Mouse (Mus musculus): ENCODE data around the gene Slk. TPM values are rescaled to one million over a fixed set of nuclear protein-coding genes. Genes with fewer than 3 reads are reported as not detected.

Gene Slk
- polyA plus RNA-seq, 1 experiment from 2014 or later, result 14.3 TPM

DNA sequence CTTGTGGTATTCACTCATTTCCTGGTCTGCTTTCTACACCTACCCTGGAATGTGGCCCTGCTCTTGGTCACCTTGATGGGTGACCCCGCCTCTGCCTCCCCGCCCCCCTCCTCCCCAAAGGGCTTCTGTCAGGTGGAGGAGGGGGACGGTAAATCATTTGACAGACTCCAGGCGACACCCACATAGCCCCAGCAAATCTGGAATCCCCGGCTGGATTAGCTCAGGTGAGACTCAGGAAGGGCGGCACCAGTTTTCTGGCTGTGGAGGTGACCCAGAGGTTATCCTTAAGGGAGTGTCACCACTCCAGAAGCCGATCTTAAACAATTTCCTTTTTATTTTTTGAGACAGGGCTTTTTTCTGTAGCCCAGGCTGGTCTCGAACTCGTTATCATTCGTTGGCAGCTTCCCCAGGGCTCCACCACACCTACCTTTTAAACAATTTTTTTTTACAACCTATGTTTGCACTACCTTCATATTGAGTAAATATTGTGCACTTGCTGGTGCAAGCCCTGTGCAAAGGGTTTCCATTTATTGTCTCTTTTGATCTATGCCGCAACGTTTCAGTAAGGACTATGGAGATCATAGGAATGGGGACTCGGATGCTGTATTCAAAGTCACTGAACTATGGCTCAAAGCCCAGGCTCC is 775 bp upstream of the Slk start:
- no peaks in the 10 kb centered on the region for H3K36me3 ChIP-seq (replicated peaks; ENCODE audit: control insufficient read depth, insufficient read depth, low read depth, low read length)
- H3K4me1 ChIP-seq (ENCODE audit: control insufficient read depth, insufficient read depth, low read length), result no peaks in the 10 kb centered on the region
- H3K27ac ChIP-seq (replicated peaks; ENCODE audit: low read depth, low read length), result peak overlapping the region; percentile 91; the same call in 1 of the 2 replicates
- H3K9me3 ChIP-seq (replicated peaks; ENCODE audit: control insufficient read depth, low read length), result no peaks in the 10 kb centered on the region
- DNase-seq (ENCODE audit: low spot score) (no peak), ATAC-seq (replicated peaks; ENCODE audit: insufficient number of reproducible peaks, low FRiP score, low TSS enrichment, low read depth) (peak; percentile 2; the same call in 1 of the 2 replicates)
- H3K4me3 ChIP-seq (ENCODE audit: low read depth, low read length), result peak overlapping the region; percentile 88
- peak overlapping the region; percentile 66 for H3K4me2 ChIP-seq (ENCODE audit: low read depth, low read length)
- peak overlapping the region; percentile 92 for H3K9ac ChIP-seq (replicated peaks; ENCODE audit: low read length)
- WGBS, result 10% methylated on average over 13 of the region's 13 CpGs
- no peaks in the 10 kb centered on the region for H3K27me3 ChIP-seq (ENCODE audit: control insufficient read depth, insufficient read depth, low read length)

DNA sequence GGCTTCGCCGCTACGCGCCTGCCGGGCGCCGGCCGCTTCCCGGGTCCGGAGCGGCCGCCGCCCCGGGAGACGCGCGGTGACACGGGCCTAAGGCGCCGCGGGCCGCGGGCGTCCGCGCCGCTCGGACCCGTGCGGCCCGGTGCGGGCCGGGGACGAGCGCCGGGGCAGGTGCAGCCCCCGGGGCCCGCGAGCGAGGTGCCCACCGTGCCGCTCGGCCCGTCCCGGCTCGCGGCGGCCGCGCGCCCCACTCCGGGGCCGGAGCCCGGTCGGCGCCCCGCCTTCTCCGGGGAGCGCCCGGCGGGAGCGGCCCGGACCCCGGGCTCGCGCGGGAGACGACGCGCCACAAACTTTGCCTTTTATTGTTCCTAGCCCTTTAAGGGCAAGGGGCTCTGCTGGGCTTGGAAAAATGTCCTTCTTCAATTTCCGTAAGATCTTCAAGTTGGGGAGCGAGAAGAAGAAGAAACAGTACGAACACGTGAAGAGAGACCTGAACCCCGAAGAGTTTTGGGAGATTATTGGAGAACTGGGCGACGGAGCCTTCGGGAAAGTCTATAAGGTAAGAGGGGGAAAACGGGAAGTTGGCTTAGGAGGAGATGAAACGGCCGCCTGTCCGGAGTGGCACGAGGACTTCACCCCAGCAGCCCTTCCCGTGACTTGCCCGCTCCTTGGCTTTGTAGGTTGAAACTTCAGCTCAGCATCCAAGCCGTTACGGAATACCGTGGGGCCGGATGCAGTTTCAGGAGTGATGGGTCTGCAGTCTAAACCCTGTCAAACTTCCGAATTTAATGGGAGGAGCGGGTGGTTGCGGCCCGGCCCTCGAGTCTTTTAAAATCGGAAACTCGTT is 532 bp downstream of the Slk start:
- H3K36me3 ChIP-seq (replicated peaks; ENCODE audit: control insufficient read depth, insufficient read depth, low read depth, low read length), result no peaks in the 10 kb centered on the region
- DNase-seq (ENCODE audit: low spot score), result peak; percentile 44
- peak overlapping the region; percentile 88 for H3K4me3 ChIP-seq (ENCODE audit: low read depth, low read length)
- H3K27me3 ChIP-seq (ENCODE audit: control insufficient read depth, insufficient read depth, low read length), result no peaks in the 10 kb centered on the region
- ATAC-seq (replicated peaks; ENCODE audit: insufficient number of reproducible peaks, low FRiP score, low TSS enrichment, low read depth), result peak; percentile 72
- no peaks in the 10 kb centered on the region for H3K4me1 ChIP-seq (ENCODE audit: control insufficient read depth, insufficient read depth, low read length)
- peak overlapping the region; percentile 66 for H3K4me2 ChIP-seq (ENCODE audit: low read depth, low read length)
- H3K9ac ChIP-seq (replicated peaks; ENCODE audit: low read length), result peak overlapping the region; percentile 92
- under 1% methylated on average over 66 of the region's 96 CpGs for WGBS
- H3K27ac ChIP-seq (replicated peaks; ENCODE audit: low read depth, low read length), result peak overlapping the region; percentile 91
- no peaks in the 10 kb centered on the region for H3K9me3 ChIP-seq (replicated peaks; ENCODE audit: control insufficient read depth, low read length)

DNA sequence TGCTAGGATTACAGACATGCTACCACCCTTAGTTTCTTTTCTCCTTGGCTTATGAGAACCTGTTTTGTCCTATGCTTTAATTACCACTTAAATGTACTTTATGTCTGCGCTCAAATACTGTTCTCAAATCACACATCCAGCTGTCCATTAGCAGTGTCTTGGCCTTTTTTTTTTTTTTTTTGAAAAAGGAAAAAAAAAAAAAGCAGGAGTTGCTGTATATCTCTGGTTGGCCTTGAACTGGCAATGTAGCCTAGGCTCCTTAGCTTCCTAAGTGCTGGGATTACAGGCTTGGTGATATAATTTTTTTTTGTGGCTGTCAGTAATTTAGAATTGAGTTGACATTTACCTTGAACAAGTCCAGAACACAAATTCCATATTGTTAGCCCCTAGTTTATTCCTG is 6.3 kb downstream of the Slk start:
- 78% methylated on average over 1 of the region's 1 CpGs for WGBS
- no peaks in the 10 kb centered on the region; the same call in 1 of the 2 replicates for H3K4me1 ChIP-seq (ENCODE audit: control insufficient read depth, insufficient read depth, low read length)
- ATAC-seq (replicated peaks; ENCODE audit: insufficient number of reproducible peaks, low FRiP score, low TSS enrichment, low read depth), result no peak

DNA sequence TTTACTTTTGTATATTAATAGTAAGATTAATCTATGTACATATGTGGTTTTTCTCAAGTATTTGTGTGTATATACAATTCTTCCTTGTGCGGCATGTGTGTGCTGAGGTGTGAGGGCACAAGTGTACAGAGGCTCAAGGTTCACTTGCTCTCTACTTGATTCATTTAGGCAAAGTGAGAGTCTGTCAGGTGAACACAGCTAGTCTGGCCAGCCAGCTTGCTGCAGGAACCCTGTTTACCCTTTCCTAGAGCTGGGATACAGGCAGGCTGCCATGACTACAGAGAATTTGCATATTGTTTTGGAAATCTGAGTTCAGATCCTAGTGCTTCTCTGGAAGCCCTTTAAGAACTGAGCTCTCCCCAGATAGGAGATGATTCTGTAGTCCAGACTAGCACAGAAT is 7.5 kb downstream of the Slk start:
- 93% methylated on average over 1 of the region's 1 CpGs for WGBS
- DNase-seq (ENCODE audit: low spot score) (no peak), ATAC-seq (replicated peaks; ENCODE audit: insufficient number of reproducible peaks, low FRiP score, low TSS enrichment, low read depth) (no peak)

More for the DNA sequence above, 6.3 kb downstream of the Slk start:
- Histone ChIP-seq H3K36me3 (replicated peaks; ENCODE audit: control insufficient read depth, insufficient read depth, low read depth, low read length) (no peaks in the 10 kb centered on the region), H3K27me3 (ENCODE audit: control insufficient read depth, insufficient read depth, low read length) (no peaks in the 10 kb centered on the region), H3K4me2 (ENCODE audit: low read depth, low read length) (no peak overlapping the region), H3K9ac (replicated peaks; ENCODE audit: low read length) (no peak overlapping the region), H3K9me3 (replicated peaks; ENCODE audit: control insufficient read depth, low read length) (no peaks in the 10 kb centered on the region), H3K4me3 (ENCODE audit: low read depth, low read length) (no peak overlapping the region), H3K27ac (replicated peaks; ENCODE audit: low read depth, low read length) (no peak overlapping the region)
- no peak for DNase-seq (ENCODE audit: low spot score)

DNA sequence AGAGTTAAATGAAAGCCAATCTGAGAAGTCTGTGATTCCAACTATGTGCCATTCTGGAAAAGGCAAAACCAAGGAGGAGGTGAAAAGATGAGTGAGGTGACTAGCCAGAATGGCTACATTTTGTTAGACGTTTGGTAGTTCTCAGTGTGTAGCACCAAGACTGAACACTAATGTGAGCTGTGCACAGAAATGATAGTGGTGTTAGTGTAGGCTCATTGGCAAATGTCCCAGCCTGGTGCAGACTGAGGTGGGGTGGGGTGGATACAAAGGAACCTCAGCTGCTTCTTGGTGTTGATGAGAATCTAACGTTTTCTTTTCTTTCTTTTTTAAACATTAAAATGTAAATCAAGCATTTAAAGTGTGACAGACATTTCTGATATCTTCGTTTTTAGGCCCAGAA is 29.0 kb downstream of the Slk start:
- H3K36me3 ChIP-seq (replicated peaks; ENCODE audit: control insufficient read depth, insufficient read depth, low read depth, low read length), result no peaks in the 10 kb centered on the region; the same call in 1 of the 2 replicates

More for the DNA sequence above, 7.5 kb downstream of the Slk start:
- H3K4me1 ChIP-seq (ENCODE audit: control insufficient read depth, insufficient read depth, low read length), result no peaks in the 10 kb centered on the region; the same call in 1 of the 2 replicates
- no peak overlapping the region for H3K4me2 ChIP-seq (ENCODE audit: low read depth, low read length)
- H3K36me3 ChIP-seq (replicated peaks; ENCODE audit: control insufficient read depth, insufficient read depth, low read depth, low read length), result no peaks in the 10 kb centered on the region
- no peaks in the 10 kb centered on the region for H3K27me3 ChIP-seq (ENCODE audit: control insufficient read depth, insufficient read depth, low read length)
- H3K27ac ChIP-seq (replicated peaks; ENCODE audit: low read depth, low read length), result no peak overlapping the region
- no peak overlapping the region for H3K9ac ChIP-seq (replicated peaks; ENCODE audit: low read length)
- no peak overlapping the region for H3K4me3 ChIP-seq (ENCODE audit: low read depth, low read length)
- H3K9me3 ChIP-seq (replicated peaks; ENCODE audit: control insufficient read depth, low read length), result no peaks in the 10 kb centered on the region

DNA sequence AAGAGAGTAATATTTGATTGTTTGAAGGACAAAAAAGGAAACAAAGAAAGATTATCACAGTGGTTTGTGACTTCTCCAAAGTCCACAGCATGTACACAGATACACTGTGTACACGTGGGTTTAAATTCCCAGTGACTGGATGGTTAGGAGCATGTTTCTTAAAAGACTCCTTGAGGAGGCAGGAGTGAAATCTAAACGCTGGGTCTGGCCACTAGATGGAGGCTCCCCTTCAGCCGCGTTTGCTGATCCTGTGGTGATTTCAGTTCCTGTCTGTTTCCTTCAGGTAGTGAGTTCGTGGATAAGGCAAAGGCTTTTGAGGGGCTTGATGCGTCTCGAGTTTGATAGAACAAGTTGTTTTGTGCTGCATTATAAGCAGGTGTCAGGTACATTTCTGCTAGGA is 34.0 kb downstream of the Slk start:
- Histone ChIP-seq H3K27ac (replicated peaks; ENCODE audit: low read depth, low read length) (no peak overlapping the region), H3K9me3 (replicated peaks; ENCODE audit: control insufficient read depth, low read length) (no peaks in the 10 kb centered on the region), H3K4me2 (ENCODE audit: low read depth, low read length) (no peak overlapping the region), H3K4me1 (ENCODE audit: control insufficient read depth, insufficient read depth, low read length) (no peaks in the 10 kb centered on the region), H3K27me3 (ENCODE audit: control insufficient read depth, insufficient read depth, low read length) (no peaks in the 10 kb centered on the region), H3K9ac (replicated peaks; ENCODE audit: low read length) (no peak overlapping the region), H3K4me3 (ENCODE audit: low read depth, low read length) (no peak overlapping the region), H3K36me3 (replicated peaks; ENCODE audit: control insufficient read depth, insufficient read depth, low read depth, low read length) (no peaks in the 10 kb centered on the region; the same call in none of the 2 replicates)
- ATAC-seq (replicated peaks; ENCODE audit: insufficient number of reproducible peaks, low FRiP score, low TSS enrichment, low read depth) (no peak), DNase-seq (ENCODE audit: low spot score) (no peak)
- 56% methylated on average over 7 of the region's 7 CpGs for WGBS

More for the DNA sequence above, 29.0 kb downstream of the Slk start:
- no peak overlapping the region for H3K4me2 ChIP-seq (ENCODE audit: low read depth, low read length)
- H3K27me3 ChIP-seq (ENCODE audit: control insufficient read depth, insufficient read depth, low read length), result no peaks in the 10 kb centered on the region
- ATAC-seq (replicated peaks; ENCODE audit: insufficient number of reproducible peaks, low FRiP score, low TSS enrichment, low read depth), result no peak
- H3K27ac ChIP-seq (replicated peaks; ENCODE audit: low read depth, low read length), result no peak overlapping the region
- no peak overlapping the region for H3K9ac ChIP-seq (replicated peaks; ENCODE audit: low read length)
- no peak for DNase-seq (ENCODE audit: low spot score)
- WGBS, result 74% methylated on average over 3 of the region's 3 CpGs
- no peaks in the 10 kb centered on the region for H3K4me1 ChIP-seq (ENCODE audit: control insufficient read depth, insufficient read depth, low read length)
- no peak overlapping the region for H3K4me3 ChIP-seq (ENCODE audit: low read depth, low read length)
- H3K9me3 ChIP-seq (replicated peaks; ENCODE audit: control insufficient read depth, low read length), result no peaks in the 10 kb centered on the region

DNA sequence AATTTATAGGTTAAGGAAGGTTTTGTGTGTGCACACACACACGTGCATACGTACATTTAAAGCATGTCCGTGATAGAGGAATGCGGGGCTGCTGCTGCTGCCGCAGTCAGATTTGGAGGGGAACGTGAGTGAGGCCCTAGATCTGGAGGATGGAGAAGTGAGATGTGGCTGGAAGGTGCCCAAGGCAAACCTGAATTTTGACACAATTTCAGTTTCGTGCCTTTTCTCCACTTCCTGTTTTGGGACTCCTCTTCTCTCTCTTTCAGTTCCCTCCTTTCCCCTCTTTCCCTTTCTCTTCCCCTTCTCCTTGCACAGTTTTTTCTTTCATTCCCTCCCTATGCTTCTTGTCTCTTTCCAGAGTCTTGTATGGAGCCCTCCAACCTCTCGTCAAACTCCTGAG is 42.0 kb downstream of the Slk start:
- WGBS, result 88% methylated on average over 8 of the region's 8 CpGs
- no peaks in the 10 kb centered on the region for H3K9me3 ChIP-seq (replicated peaks; ENCODE audit: control insufficient read depth, low read length)

More for the DNA sequence above, 42.0 kb downstream of the Slk start:
- ATAC-seq (replicated peaks; ENCODE audit: insufficient number of reproducible peaks, low FRiP score, low TSS enrichment, low read depth) (no peak), DNase-seq (ENCODE audit: low spot score) (no peak)
- no peak overlapping the region for H3K9ac ChIP-seq (replicated peaks; ENCODE audit: low read length)
- H3K4me3 ChIP-seq (ENCODE audit: low read depth, low read length), result no peak overlapping the region
- no peaks in the 10 kb centered on the region for H3K27me3 ChIP-seq (ENCODE audit: control insufficient read depth, insufficient read depth, low read length)
- peaks cover 2% of the 10 kb centered on the region for H3K36me3 ChIP-seq (replicated peaks; ENCODE audit: control insufficient read depth, insufficient read depth, low read depth, low read length)
- no peak overlapping the region for H3K27ac ChIP-seq (replicated peaks; ENCODE audit: low read depth, low read length)
- H3K4me2 ChIP-seq (ENCODE audit: low read depth, low read length), result no peak overlapping the region
- H3K4me1 ChIP-seq (ENCODE audit: control insufficient read depth, insufficient read depth, low read length), result no peaks in the 10 kb centered on the region

Measured in embryonic facial prominence, embryonic 11.5 days (tissue).